Mouse (Mus musculus) right cerebral cortex, postnatal 14 days (tissue): ENCODE measurements at regions not wholly inside any gene's neighbourhood (a gene's known extent, or its start where the extent isn't known, plus 50 kb on each side); places are given as distances from the start of the nearest gene placed in this dataset.
"Not testable (repeated sequence)": the region's sequence is repeated elsewhere in the genome, so short reads cannot be mapped to it uniquely, and the experiment has no call there.

Experiments
- DNase-seq: peaks from one replicate; pipeline ENCODE4 v3.0.0; 2022

DNA sequence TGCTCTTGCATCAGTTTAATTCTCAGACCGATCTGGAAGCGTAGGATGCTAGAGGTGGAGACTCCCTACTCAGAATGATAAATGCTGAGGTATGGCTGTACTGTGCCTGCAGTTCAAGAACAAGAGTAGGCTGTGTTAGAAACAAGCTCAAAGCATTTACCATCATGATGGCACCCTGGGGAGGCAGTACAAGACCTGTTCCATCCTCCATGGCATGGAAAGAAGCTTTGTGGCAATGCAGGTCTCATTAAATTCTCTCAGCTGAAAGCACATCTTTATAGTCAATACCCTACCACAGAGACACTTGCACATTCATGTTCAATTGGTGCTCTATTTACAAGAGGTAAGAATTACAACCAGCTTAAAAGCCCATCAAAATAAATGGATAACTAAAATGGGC, 209.5 kb downstream of the Tbl1xr1 start:
- DNase-seq = no peak

DNA sequence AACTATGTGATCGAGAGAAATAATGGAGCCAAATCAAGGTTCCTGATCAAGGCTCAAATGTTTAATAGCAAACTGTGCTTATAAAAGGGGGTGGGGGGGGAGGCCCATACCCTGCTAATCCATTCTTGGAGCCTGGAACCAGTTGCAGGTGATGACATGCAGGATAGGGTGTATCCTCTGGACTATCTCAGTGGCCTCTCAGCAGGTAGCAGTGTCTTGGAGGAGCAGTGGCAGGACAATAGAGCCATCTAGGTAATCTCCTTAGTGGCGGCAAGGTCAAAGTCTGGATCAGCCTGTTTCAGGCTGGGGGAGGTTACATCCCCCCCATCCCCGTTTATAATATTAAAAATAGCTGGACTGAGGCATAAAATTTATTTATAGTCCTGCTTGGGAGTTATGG, 217.0 kb downstream of the Tbl1xr1 start:
- DNase-seq = no peak

DNA sequence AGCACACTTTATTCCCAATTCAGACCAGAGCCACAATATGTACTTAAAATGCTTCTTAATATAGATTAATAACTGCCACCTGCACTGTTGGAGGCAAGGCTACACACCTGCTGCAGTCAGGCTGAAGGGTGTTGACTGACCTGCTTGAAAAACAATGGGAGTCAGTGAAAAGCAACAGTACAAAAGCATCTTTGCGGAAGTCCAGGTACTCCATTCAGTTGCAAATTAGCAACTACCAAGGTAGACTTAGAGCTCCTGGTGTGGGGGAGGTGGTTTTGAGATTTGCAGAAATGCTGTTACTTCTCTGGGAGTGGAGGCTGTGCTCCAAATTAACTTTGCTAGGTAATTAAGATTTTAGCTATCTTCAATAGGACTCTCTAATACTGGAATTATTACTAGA, 217.6 kb downstream of the Tbl1xr1 start:
- DNase-seq = not testable (repeated sequence)

DNA sequence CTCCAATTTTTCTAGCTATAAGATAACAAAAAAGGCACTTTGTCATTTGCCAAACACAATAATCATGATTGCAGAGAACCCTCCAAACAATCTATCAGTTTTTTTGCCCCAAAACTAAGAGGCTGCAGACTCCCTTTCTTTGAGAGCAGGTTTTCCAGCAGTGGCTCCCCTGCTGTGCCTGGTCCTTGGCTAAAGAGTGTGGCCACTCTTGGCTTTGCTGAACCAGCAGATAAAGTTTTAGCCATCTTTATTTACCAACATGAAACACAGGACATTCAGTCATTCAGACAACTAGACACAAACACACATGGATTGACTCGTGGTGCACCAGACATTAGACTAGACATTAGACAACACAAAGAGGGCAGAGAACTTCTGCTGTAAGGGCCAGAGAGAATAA, 220.5 kb downstream of the Tbl1xr1 start:
- DNase-seq = not testable (repeated sequence)

GRCm38 (mm10) chr3:22297831-22298230, 221.4 kb downstream of the Tbl1xr1 start:
- not testable (repeated sequence) for DNase-seq

- no peak for DNase-seq
These were observed 224.1 kb downstream of the Tbl1xr1 start for GRCm38 (mm10) chr3:22300553-22300952.

- no peak for DNase-seq
These were observed 225.6 kb downstream of the Tbl1xr1 start for GRCm38 (mm10) chr3:22301991-22302517.

GRCm38 (mm10) chr3:22304145-22304544, 227.7 kb downstream of the Tbl1xr1 start:
- DNase-seq = no peak

DNA sequence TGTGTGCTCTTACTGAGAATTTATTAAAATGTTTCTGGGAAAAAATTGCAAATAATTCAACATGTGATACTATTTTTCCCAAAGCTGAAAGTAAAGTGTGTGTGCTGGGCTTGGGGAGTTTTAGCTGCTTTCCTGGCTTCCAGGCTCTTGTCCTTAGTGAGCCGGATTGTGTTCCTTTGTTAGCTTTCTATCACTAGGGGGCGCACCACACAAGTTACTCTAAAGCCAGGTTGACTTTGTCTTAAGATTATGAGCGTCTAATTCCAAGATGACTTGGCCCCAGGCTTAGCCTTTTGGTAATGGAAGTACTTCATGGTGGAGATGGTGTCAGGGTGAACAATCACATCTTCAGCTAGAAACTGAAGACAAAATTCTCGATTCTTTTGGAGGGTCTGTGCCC, 230.2 kb downstream of the Tbl1xr1 start:
- no peak for DNase-seq

GRCm38 (mm10) chr3:22308962-22309361, 232.5 kb downstream of the Tbl1xr1 start:
- peak; percentile 69 for DNase-seq

DNA sequence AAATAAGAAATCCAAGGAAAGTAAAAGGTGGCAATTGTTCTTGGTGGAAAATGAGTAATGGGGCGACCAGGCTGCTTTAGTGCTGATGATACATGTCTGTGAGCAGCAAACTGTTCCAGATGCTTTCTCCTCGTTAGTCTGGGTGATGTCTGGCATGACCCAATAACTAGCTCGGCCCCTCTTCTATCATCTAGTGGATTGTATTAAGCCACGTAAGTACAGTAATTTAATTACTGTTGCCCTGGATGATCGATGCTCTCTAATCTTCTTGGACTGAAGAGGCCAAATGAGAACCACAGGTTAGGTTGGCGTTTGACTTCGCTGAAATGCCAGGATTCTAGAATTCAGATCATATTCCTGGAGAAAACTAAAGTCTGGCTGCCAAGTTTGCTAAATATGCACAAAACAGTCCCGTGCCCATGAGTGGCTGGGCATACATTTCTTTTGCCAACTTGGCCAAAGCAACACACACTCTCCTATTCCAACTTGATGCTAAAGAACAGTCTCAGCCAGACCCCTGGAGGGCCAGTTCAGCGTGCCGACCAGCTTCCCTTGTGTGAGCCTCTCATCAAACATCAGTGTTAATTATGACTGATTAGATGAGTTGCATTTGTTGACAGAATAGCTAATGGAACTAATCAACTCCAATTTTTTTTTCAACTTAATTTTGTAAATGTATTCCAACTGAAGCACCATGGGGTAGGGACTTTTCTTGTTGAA, 240.2 kb downstream of the Tbl1xr1 start:
- DNase-seq = no peak

DNA sequence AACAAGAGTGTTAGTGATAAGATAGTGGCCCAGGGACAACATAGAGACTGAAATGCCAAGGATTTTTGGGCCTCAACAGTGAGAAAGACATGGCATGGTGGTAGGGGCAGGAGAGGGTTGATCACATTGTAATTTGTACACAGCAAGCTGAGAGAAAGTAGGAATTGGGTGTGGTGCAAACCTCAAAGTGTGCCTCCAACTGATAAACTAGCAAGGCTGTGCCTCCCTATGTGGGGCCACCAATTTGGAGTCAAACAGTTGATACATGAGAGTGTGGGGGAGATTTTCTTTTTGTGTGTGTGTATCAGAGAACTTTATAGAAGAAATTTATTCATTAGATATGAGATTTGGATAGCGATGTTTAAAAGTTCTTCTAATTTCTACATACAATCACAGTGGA, 244.0 kb downstream of the Tbl1xr1 start:
- not testable (repeated sequence) for DNase-seq

DNA sequence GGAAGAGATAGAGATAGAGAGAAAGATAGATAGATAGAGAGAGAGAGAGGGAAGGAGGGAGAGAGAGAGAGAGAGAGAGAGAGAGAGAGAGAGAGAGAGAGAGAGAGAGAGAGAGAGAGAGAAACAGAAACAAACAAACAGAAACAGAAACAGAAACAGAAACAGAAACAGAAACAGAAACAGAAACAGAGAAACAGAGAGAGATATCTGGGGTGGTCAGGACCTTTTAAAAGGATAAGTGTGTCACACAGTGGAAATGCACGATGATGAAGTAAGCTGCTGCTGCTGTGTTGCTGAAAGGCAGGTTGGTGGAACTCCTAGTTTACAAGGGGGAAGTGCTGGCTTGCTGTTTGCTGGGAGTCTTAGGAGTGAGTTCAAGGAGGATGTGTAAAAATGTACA, 254.8 kb downstream of the Tbl1xr1 start:
- DNase-seq = no peak
